Mouse (Mus musculus): Measurements from ENCODE around the gene Kpna3. TPM values are rescaled to one million over a fixed set of nuclear protein-coding genes. Genes with fewer than 3 reads are reported as not detected.
A peak's percentile ranks its signal among the peaks of the same experiment; 100 is the strongest.

Gene Kpna3
- 37.8 and 41.1 TPM in 2 replicates for polyA plus RNA-seq (2015; fragmentation: Nextera tagmentation; extraction: Ambion mirVana)

DNA sequence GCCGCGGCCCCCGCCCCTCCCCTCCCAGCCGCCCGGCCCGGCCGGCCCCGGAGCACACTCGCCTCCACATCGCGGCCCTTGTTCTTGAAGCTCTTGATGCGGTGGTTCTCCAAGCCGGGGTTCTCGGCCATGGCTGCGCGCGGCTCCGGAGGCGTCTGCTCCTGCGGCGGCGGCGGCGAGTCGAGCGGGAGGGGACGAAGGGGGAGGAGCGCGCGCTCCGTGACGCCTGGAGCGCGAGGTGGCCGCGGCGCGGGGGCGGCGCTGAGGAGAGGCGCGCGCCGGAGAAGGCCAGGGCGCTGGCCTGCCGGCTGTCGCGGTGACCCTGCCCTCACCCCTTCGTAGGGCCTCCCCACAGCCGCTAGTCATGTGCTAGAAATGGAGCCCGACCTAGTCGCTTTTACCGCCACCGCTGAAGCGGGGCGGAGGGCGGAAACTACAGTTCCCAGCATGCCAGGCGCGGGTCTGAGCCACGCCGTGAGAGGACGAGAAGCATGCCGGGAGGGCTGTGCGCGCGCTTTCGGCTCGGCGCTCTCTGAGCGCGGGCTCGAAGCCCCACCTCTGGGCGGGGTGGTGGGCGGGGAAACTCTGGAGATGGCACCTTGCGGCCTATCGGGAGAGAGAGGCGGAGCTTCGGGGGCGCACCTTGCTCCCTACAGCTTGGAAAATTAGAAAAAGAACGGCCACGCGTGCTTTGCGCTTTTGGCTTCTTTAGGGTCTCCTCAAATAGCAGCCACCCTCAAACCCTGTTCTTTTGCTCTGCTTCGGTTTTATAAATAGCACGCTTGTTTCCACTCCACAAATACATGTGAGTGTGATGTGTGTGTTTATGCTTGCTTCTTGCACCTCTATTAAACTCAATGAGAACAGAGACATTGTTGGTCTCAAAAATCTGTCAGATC lies at the start of gene Kpna3:
Gene Kpna3 (minus strand): TSS at position 214 of the 899 bp plus-strand sequence.
- Histone ChIP-seq H3K9me3 (ENCODE audit: control insufficient read depth, low read length) (no peaks in the 10 kb centered on the region), H3K4me3 (ENCODE audit: low read length) (peak within 1 kb of the TSS; percentile 90), H3K9ac (ENCODE audit: low read length) (peak within 1 kb of the TSS; percentile 92), H3K4me2 (ENCODE audit: low read depth, low read length) (peak within 1 kb of the TSS; percentile 81), H3K36me3 (ENCODE audit: control insufficient read depth, insufficient read depth, low read length) (no peaks in the 10 kb centered on the region), H3K27ac (ENCODE audit: low read length) (peak within 1 kb of the TSS; percentile 95), H3K4me1 (replicated peaks; ENCODE audit: control insufficient read depth, insufficient read depth, low read length) (peaks cover 6% of the 10 kb centered on the region), H3K27me3 (ENCODE audit: control insufficient read depth, insufficient read depth, low read depth, low read length) (no peaks in the 10 kb centered on the region)
- peak; percentile 97 for ATAC-seq (ENCODE audit: low read depth)
- WGBS: under 1% methylated on average over 45 of the region's 85 CpGs

DNA sequence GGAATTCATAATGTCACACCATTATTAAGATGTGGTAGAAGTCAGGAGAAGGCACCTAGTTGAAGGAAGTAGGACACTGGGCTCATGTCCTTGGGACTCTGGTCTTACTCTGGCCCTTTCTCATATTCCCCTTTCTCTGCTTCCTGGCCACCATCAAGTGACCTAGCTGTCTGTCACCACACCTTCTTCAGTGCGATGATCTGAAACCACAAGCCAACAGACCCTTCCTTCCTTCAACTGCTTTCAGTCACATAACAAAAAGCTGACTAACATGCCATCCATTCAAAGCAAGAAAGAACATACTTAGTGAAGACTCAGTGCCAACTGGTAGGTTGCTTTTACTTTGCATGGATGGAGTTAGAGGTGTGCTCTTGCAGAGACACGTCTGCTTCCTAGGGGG lies 20.7 kb upstream of the Kpna3 start:
- Histone ChIP-seq H3K9ac (ENCODE audit: low read length) (no peak overlapping the region), H3K36me3 (ENCODE audit: control insufficient read depth, insufficient read depth, low read length) (no peaks in the 10 kb centered on the region), H3K4me2 (ENCODE audit: low read depth, low read length) (no peak overlapping the region), H3K27ac (ENCODE audit: low read length) (no peak overlapping the region), H3K27me3 (ENCODE audit: control insufficient read depth, insufficient read depth, low read depth, low read length) (no peaks in the 10 kb centered on the region), H3K9me3 (ENCODE audit: control insufficient read depth, low read length) (no peaks in the 10 kb centered on the region), H3K4me3 (ENCODE audit: low read length) (no peak overlapping the region), H3K4me1 (replicated peaks; ENCODE audit: control insufficient read depth, insufficient read depth, low read length) (peaks cover 4% of the 10 kb centered on the region; the same call in 1 of the 2 replicates)
- 55% methylated on average over 2 of the region's 2 CpGs for WGBS
- ATAC-seq (ENCODE audit: low read depth): no peak

DNA sequence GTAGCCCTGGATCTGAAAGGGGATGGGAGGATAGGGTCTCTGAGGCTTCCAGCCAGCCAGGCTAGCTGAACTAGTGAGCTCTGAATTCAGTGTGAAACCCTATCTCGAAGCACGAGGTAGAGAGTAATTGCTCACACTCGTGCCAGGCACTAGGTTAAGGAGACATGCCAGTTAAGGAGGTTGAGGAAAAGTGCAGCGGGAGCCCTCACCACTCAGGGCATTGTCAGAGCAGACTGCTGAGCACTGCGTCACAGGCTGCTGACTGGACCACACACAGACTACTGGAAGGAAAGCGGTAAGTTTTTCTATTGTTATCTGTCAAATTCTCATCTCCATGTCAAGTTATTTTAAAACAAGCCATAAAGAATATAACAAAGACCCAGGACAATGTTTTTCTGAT lies 17.8 kb upstream of the Kpna3 start:
- Histone ChIP-seq H3K27me3 (ENCODE audit: control insufficient read depth, insufficient read depth, low read depth, low read length) (no peaks in the 10 kb centered on the region), H3K4me3 (ENCODE audit: low read length) (no peak overlapping the region), H3K9ac (ENCODE audit: low read length) (no peak overlapping the region), H3K9me3 (ENCODE audit: control insufficient read depth, low read length) (no peaks in the 10 kb centered on the region), H3K27ac (ENCODE audit: low read length) (no peak overlapping the region), H3K36me3 (ENCODE audit: control insufficient read depth, insufficient read depth, low read length) (no peaks in the 10 kb centered on the region), H3K4me2 (ENCODE audit: low read depth, low read length) (no peak overlapping the region), H3K4me1 (replicated peaks; ENCODE audit: control insufficient read depth, insufficient read depth, low read length) (peaks cover 4% of the 10 kb centered on the region; the same call in 1 of the 2 replicates)
- no peak for ATAC-seq (ENCODE audit: low read depth)
- 32% methylated on average over 6 of the region's 6 CpGs for WGBS

DNA sequence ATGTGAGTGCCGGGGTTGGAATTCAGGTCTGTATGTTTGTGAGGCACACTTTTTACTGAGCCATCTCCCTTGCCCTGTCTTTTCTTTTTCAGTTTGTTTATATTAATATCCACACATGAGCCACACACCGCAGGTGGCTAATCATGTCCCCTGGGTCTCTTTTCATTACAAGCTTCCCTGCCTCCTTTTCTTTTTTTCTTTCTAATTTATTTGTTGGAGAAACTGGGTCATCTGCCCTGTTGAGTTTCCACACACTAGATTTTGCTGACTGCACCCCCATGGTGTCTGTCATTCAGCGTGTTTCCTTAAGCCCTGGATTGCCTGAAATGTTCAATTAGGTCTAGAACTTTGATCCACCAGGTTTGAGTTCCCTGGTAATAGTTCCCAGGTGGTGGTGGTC lies 15.9 kb upstream of the Kpna3 start:
- Histone ChIP-seq H3K4me2 (ENCODE audit: low read depth, low read length) (no peak overlapping the region), H3K4me1 (replicated peaks; ENCODE audit: control insufficient read depth, insufficient read depth, low read length) (peaks cover 4% of the 10 kb centered on the region; the same call in 1 of the 2 replicates), H3K4me3 (ENCODE audit: low read length) (no peak overlapping the region), H3K27me3 (ENCODE audit: control insufficient read depth, insufficient read depth, low read depth, low read length) (no peaks in the 10 kb centered on the region), H3K36me3 (ENCODE audit: control insufficient read depth, insufficient read depth, low read length) (no peaks in the 10 kb centered on the region), H3K27ac (ENCODE audit: low read length) (no peak overlapping the region), H3K9ac (ENCODE audit: low read length) (no peak overlapping the region), H3K9me3 (ENCODE audit: control insufficient read depth, low read length) (no peaks in the 10 kb centered on the region)
- no peak for ATAC-seq (ENCODE audit: low read depth)
- WGBS: 74% methylated on average over 3 of the region's 3 CpGs

DNA sequence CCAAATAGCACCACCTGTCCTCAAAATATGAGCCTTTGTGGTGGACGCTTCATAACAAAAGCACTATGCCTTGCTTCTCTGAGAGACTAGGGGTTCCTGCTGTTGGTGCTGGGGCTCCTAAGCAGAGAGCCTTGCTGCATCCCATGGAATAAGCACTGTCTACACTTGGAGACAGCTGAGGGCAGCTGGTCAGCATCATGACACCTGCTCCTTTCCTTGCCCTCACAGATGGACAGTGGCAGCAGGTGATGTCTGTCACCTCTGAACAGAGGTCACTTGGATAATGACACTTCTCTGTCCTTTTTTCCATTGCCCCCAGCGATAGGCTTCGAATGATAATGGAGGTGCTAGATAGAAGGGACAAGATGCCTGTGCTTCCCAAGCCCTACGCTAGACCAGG lies 13.4 kb upstream of the Kpna3 start:
- Histone ChIP-seq H3K4me3 (ENCODE audit: low read length) (no peak overlapping the region), H3K9me3 (ENCODE audit: control insufficient read depth, low read length) (no peaks in the 10 kb centered on the region), H3K4me1 (replicated peaks; ENCODE audit: control insufficient read depth, insufficient read depth, low read length) (peaks cover 4% of the 10 kb centered on the region; the same call in 1 of the 2 replicates), H3K36me3 (ENCODE audit: control insufficient read depth, insufficient read depth, low read length) (no peaks in the 10 kb centered on the region), H3K27ac (ENCODE audit: low read length) (no peak overlapping the region), H3K4me2 (ENCODE audit: low read depth, low read length) (no peak overlapping the region), H3K9ac (ENCODE audit: low read length) (no peak overlapping the region), H3K27me3 (ENCODE audit: control insufficient read depth, insufficient read depth, low read depth, low read length) (no peaks in the 10 kb centered on the region)
- no peak for ATAC-seq (ENCODE audit: low read depth)
- 72% methylated on average over 4 of the region's 4 CpGs for WGBS

DNA sequence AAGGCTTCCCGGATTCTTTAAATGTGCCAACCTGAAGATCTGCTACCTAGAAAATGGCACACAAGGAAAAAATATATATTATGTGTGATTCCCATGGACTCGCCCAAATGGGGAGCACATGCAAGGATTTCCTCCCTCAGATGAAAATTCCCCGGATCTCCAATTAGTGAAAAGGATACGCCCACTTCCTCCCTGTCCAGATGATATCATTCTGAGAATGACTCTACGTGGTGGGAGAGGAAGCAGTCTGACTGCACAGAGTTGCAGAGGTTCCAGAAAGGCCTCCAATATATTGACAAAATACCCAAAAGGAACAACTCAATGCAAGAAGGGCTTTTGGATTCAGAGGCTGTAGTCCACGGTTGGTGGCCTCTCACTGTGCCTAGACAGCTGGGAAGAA lies 12.8 kb upstream of the Kpna3 start:
- peaks cover 4% of the 10 kb centered on the region; the same call in 1 of the 2 replicates for H3K4me1 ChIP-seq (replicated peaks; ENCODE audit: control insufficient read depth, insufficient read depth, low read length)
- peak overlapping the region; percentile 35; the same call in 1 of the 2 replicates for H3K9ac ChIP-seq (ENCODE audit: low read length)
- no peak overlapping the region for H3K4me3 ChIP-seq (ENCODE audit: low read length)
- 45% methylated on average over 6 of the region's 6 CpGs for WGBS
- no peaks in the 10 kb centered on the region for H3K27me3 ChIP-seq (ENCODE audit: control insufficient read depth, insufficient read depth, low read depth, low read length)
- no peak overlapping the region for H3K27ac ChIP-seq (ENCODE audit: low read length)
- no peaks in the 10 kb centered on the region for H3K9me3 ChIP-seq (ENCODE audit: control insufficient read depth, low read length)
- no peak overlapping the region for H3K4me2 ChIP-seq (ENCODE audit: low read depth, low read length)
- no peak for ATAC-seq (ENCODE audit: low read depth)
- no peaks in the 10 kb centered on the region for H3K36me3 ChIP-seq (ENCODE audit: control insufficient read depth, insufficient read depth, low read length)

DNA sequence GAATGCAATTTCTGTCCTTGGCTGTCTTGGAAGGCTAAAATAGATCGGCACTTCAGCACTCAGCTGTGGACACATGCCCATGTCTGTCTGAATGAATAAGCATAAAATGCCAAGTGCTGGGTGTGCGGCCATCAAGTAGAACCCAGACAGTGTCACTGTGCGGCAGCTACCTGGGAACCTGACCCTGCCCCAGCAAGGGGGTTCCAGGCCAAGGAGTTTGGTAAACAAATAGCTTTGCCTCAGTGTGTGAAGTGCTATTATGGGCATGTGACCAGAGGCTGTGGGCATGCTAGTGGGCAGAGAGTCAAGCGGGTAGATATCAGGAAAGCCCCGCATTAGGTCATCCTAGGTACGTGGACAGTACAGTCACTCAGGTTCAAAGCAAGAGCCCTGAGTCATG lies 8.1 kb upstream of the Kpna3 start:
- no peaks in the 10 kb centered on the region for H3K9me3 ChIP-seq (ENCODE audit: control insufficient read depth, low read length)
- H3K9ac ChIP-seq (ENCODE audit: low read length): no peak overlapping the region

DNA sequence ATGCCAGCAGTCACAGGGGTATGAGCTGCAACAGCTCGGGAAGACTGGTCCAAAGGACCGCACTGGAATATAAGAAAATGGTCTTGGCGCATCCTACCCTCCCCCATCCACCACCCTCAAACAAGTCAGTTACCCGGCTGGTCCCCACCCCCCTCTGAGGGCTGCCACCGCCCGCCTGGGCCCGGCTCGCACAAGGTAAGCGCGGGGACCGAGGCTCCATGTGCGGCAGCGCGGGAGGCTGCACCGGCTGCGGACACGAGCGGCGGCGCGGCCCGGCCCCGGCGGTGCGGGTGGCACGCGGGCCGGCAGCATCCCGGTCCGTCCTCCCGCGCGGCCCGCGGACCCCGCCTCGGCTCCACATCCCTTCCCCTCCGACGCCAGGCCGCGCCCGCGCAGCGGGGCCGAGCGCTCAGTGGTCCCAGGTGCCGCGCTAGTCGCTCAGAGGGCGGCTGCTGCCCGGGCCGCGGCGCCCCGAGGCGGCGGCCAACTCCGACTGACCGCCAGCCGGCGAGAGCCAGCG lies 473 bp downstream of the Kpna3 start:
- ATAC-seq (ENCODE audit: low read depth): peak; percentile 67
- Histone ChIP-seq H3K4me3 (ENCODE audit: low read length) (peak overlapping the region; percentile 90), H3K27me3 (ENCODE audit: control insufficient read depth, insufficient read depth, low read depth, low read length) (no peaks in the 10 kb centered on the region), H3K4me2 (ENCODE audit: low read depth, low read length) (peak overlapping the region; percentile 81), H3K36me3 (ENCODE audit: control insufficient read depth, insufficient read depth, low read length) (no peaks in the 10 kb centered on the region), H3K27ac (ENCODE audit: low read length) (peak overlapping the region; percentile 95), H3K4me1 (replicated peaks; ENCODE audit: control insufficient read depth, insufficient read depth, low read length) (peaks cover 6% of the 10 kb centered on the region), H3K9ac (ENCODE audit: low read length) (peak overlapping the region; percentile 92), H3K9me3 (ENCODE audit: control insufficient read depth, low read length) (no peaks in the 10 kb centered on the region)
- WGBS: under 1% methylated on average over 46 of the region's 62 CpGs

More for the DNA sequence above, 8.1 kb upstream of the Kpna3 start:
- Histone ChIP-seq H3K27me3 (ENCODE audit: control insufficient read depth, insufficient read depth, low read depth, low read length) (no peaks in the 10 kb centered on the region), H3K4me3 (ENCODE audit: low read length) (no peak overlapping the region), H3K36me3 (ENCODE audit: control insufficient read depth, insufficient read depth, low read length) (no peaks in the 10 kb centered on the region), H3K4me1 (replicated peaks; ENCODE audit: control insufficient read depth, insufficient read depth, low read length) (no peaks in the 10 kb centered on the region), H3K4me2 (ENCODE audit: low read depth, low read length) (no peak overlapping the region), H3K27ac (ENCODE audit: low read length) (no peak overlapping the region)
- ATAC-seq (ENCODE audit: low read depth): no peak
- 74% methylated on average over 6 of the region's 6 CpGs for WGBS

DNA sequence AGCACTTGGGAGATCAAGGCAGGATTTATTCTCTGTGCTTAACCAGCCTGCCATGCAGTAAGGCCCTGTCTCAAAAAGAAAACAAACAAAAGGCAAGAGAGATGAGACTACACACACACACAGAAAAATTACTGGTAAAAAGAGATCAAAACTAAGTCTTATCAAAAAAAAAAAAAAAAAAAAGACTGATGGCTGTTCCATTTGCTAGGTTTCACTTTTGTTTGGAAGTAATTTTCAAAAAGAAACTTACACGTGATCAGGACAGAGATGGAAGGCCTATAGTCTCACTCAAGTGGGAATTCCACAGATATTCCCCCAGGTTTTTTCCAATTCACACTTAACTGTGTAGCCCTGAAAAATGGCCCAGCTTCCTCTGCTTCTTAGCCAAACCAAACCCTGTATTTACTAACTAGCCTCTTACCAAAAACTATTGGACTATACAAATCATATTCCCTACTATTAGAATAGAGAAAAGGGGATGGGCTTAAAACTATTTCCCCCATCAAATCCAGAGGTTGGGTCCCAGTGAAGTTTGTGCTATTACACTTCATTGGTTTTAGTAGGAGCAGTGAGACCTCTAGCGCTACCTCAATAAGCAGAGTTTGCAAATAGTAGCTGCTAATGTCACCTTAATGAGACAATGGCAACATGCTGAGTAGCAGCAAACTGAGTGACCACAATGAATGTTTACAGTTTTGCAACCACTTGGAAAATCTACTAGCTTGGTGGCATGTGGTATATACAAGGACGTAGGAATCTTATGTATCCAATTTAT lies 1.3 kb downstream of the Kpna3 start:
- Histone ChIP-seq H3K27ac (ENCODE audit: low read length) (no peak overlapping the region), H3K36me3 (ENCODE audit: control insufficient read depth, insufficient read depth, low read length) (no peaks in the 10 kb centered on the region), H3K4me2 (ENCODE audit: low read depth, low read length) (peak overlapping the region; percentile 81), H3K4me3 (ENCODE audit: low read length) (peak overlapping the region; percentile 90), H3K4me1 (replicated peaks; ENCODE audit: control insufficient read depth, insufficient read depth, low read length) (peaks cover 6% of the 10 kb centered on the region), H3K27me3 (ENCODE audit: control insufficient read depth, insufficient read depth, low read depth, low read length) (no peaks in the 10 kb centered on the region), H3K9ac (ENCODE audit: low read length) (peak overlapping the region; percentile 8; the same call in 1 of the 2 replicates), H3K9me3 (ENCODE audit: control insufficient read depth, low read length) (no peaks in the 10 kb centered on the region)
- WGBS: 6% methylated on average over 3 of the region's 3 CpGs
- no peak for ATAC-seq (ENCODE audit: low read depth)
